Mouse (Mus musculus): ENCODE results near the gene Bcl2l14. TPM values are rescaled to one million over a fixed set of nuclear protein-coding genes. Genes with fewer than 3 reads are reported as not detected.

The Bcl2l14 gene
- total RNA-seq (2021), result not detected

DNA sequence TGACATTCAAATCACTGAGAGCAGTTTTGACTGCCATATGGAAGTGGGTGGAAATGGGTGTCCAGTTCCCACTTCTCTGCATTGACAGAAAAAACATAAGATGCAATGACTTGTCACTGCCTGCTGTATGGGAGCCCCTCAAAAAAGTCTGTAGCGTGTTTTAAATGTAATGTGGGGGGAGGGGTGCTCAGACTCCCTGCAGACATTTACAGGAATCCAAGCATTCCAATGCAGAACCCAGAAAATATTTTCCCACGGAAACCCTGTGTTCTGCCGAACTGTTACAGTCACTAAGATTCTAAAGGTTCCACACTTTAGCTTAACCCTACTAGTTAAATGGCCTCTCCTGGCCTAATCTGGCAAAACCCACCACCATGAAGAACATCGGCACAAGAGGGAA is at the start of gene Bcl2l14:
Gene Bcl2l14 (plus strand): TSS at position 301 of the 400 bp plus-strand sequence.
- no peak for DNase-seq (ENCODE audit: extremely low spot score in 1 of 2, low spot score in 1 of 2)

DNA sequence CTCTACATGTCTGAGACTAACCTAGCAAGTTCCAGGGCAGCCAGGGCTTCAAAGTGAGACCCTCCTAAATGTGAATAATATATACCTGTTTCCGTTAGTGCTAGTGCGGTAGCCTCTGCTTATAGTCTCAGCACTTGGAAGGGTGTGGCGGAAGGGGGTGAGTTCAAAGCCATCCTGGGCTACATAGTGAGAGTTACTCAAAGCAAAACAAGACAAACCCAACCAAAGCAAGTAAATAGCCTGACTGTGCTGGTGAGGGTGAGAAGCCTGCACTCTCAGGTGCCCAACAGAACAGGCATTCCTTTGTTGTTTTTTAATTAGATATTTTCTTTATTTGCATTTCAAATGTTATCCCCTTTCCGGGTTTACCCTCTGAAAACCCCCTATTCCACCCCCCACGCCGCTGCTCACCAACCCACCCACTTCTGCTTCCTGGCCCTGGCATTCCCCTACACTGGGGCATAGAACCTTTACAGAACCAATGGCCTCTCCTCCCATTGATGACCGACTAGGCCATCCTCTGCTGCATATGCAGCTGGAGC is 47.5 kb upstream of the Bcl2l14 start:
- no peak for DNase-seq (ENCODE audit: extremely low spot score in 1 of 2, low spot score in 1 of 2)

DNA sequence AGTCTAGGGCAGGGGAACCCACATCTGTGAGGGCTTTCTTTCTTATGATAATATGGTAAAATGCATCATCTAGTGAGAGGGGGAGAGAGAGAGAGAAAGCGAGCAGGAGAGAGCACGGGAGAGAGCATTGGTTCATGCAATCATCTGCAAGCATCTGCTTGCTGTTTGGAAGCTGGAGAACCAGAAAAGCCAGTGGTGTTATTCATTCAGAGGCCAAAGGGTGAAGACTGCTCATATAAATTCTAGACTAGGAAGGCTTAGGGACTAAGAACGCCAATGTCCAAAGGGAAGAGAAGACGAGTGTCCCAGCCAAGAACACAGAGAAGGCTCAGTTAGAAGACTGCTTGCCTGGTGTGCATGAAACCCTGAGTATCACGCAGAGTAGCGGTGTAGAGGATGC is 43.2 kb upstream of the Bcl2l14 start:
- no peak for DNase-seq (ENCODE audit: extremely low spot score in 1 of 2, low spot score in 1 of 2)

DNA sequence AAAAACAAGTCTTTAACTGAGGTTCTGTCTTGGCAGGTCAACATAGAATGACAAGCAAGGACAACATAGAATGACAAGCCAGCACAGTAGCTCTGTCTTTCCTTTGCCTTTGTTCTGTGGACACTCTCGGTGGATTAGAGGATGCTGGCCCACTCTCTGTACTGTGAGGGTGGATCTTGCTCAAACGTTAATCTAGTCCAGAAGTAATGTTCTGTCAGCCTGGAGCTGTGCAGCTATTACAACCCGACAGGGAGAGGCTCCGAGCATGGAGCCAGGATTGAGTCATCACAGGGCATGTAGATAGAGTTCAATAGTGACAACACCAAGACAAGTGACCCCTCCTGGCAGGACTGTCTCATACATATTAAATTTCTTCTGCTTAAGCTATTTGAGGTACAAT is 42.4 kb upstream of the Bcl2l14 start:
- DNase-seq (ENCODE audit: extremely low spot score in 1 of 2, low spot score in 1 of 2), result no peak

DNA sequence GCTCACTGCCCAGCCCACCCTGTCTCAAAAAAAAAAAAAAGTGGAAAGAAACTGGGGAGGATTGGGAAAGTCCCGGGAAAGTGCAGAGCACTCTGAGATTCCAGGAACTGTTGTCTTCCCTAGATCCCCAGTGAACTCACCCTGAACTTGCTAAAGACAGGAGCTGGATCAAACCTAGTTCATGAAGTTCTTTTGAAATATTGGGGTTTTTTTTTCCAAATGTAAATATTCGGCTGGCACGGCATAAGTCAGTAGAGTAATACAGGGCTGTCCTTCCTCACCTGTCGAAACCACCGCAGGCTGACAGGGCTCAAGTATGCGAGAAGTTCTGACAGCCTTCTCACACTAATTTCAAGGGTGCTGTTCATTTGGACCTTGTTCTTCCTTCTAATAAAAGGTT is 38.5 kb upstream of the Bcl2l14 start:
- no peak for DNase-seq (ENCODE audit: extremely low spot score in 1 of 2, low spot score in 1 of 2)

DNA sequence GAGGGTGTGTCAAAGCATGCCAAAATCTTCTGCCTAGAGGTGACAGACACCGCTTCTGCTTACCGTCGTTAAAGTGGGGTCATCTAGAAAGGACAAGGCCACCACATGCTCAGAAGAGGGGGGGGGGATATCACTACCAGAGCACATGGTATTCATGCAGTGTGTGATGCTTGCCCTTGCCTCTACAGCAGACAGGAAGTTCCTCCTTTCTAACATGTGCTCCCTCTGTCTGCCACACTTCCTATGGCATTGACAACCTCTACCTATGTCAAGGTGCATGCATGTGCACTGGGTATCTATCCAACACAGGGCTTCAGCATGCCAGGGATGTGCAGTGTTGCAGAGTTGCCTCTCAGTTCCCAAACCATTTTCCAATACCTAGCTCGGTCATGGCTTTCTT is 36.0 kb upstream of the Bcl2l14 start:
- no peak for DNase-seq (ENCODE audit: extremely low spot score in 1 of 2, low spot score in 1 of 2)

DNA sequence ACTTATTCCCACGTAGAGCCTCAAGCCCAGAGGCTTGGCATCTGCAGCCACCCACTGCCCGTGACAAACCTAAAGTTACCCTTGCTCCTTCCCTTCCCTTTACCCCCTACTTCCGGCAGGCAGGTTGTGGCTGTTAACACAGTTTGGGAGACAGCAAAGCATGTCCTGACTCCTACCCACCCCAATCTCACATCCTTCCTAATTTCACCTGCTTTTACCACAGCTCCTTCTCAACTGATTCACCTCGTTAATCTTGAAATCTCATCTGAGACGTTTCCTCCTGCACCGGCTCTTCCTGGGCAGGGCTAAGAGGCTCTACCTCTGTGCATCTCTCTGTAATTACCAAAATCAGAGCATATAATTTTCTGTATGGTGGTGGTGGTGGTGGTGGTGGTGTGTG is 31.5 kb upstream of the Bcl2l14 start:
- no peak for DNase-seq (ENCODE audit: extremely low spot score in 1 of 2, low spot score in 1 of 2)

DNA sequence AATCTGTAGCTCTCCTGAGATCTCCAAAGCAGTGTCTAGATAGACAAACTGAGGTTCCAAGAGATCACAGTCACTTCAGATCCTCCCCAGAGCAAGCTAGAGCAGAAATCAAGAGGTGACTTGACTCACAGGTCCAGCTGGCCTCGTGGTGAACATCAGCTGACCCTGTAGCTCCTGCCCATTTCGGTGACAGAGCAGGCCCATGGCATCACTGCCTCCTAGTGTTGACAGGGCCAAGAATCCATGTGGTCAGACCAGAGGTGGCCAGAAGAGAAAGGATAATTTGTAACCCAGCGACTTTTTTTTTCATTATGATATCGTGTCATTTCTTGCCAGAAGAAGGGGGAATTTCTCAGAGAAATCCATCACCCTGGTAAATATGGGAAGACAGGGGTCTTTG is 30.2 kb upstream of the Bcl2l14 start:
- no peak for DNase-seq (ENCODE audit: extremely low spot score in 1 of 2, low spot score in 1 of 2)

DNA sequence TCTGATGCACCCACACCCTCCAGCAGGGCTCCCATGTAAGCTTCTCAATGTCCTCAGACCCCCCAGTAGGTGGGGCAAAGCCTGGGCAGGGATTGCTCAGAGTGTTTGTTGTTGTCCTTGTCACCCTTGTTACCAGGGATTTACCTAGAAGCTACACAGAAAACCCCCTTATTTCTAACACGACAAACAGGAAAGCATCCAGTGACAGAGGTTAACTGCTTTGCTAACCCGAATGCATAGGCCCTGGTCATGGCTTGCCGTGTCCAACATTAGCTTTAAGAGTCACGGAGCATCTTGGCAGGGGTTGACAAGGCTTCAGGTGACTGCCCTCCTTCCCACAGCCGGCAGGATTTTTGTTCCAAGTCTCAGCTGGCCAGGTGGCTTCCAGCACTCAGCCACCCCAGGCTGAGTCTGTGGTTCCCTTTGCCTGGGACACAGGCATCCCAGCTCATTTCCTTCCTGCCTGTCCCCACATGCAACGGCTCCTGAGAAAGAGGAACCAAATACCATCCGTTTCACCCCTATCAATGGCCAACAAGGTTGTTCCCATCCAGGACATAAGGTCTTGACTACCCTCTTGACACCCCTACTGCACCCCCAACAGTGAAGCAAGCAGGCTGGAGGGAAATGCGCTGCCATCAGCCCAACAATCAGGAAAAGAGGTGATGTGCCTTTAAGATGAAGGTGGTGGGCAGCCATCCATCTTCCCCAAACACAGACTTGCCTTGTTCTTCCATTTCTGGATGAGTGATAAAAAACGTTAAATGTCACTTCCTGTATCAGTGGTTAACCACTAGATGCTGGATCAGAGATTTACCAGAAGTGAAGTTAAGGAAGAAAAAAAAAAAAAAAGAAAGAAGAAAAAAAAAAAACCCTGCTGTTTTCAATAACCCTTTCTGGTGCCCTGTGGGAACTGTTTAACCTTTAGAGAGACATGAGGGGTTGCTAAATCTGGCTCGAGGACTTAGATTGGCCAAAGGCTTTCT is 29.5 kb upstream of the Bcl2l14 start:
- no peak for DNase-seq (ENCODE audit: extremely low spot score in 1 of 2, low spot score in 1 of 2)

DNA sequence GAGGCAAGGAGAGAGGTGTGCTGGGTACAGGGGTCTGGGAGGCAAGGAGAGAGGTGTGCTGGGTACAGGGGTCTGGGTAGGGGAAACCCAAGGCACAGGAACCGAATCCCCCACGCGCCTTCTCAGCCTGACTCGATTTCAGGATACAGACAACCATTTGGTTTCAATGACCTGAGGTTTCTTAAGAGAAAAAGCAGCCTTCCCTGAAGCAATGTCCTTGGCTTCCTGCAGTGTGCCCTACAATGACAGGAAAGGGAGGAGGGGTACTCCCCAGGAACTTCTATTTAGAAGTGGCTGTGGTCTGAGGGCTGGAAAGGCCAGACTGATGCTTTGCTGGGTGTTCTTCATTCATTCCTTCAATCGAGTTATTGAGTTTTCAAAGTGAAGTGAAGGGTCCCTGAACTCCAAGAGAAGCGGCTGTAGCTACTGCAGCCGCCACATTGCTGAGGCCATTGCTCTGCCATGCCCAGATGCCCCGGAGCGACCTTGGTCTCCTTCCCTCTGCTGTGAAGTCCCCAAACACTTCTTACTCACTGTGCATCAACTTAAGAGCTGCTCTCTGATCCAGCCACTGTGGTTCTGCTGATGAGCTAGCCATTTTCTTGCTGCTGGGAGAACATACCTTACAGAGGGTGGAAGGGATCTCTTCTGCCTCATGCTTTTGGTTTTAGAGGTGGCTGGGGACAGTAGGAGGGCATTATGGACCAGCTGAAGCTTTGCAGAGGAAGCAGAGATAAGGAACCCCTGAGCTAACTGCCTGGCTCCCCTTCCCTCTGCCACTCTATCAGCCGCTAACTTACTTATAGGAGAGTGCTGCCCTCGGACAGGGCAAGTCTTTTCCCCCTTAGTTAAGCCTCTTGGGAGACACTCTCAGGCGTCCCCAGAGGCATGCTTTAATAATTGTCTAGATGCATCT is 28.5 kb upstream of the Bcl2l14 start:
- no peak for DNase-seq (ENCODE audit: extremely low spot score in 1 of 2, low spot score in 1 of 2)

DNA sequence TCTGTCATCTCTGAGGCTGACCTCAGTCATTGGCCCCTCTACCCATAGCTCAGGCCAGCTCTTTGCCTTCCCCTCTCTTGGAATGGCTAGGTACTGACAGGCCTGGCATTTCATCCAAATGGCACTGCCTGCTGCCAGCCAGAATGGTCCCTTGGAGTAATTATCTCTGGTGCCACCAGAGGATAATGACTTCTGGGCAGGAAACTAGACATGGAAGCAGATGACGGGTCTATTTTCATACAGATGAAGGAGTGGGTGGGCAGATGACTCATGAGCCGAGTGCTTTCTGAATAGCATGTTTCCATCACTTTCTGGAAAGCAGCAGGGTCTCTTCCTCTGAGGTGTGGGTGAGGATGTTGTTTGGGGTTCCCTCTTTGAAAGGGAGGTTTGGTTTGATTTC is 23.2 kb upstream of the Bcl2l14 start:
- DNase-seq (ENCODE audit: extremely low spot score in 1 of 2, low spot score in 1 of 2), result no peak

DNA sequence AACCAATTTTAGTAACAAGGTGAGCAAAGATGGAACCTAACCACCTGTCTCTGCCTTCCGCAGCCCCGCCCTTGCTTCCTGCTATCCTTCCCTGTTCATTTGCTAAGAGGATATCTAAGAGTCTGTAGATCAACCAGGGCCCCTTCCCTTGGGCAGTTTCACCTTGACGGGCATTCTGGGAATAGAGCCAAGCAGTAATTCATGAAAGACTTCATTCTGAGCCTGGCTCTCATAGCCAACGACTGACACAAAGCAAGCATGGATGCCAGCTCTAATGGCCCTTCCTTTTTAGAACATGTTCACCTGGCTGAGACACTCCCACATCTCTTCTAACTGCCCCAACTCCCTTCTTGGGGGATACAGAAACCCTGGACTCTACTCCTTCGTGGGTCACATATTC is 18.9 kb upstream of the Bcl2l14 start:
- DNase-seq (ENCODE audit: extremely low spot score in 1 of 2, low spot score in 1 of 2), result no peak

DNA sequence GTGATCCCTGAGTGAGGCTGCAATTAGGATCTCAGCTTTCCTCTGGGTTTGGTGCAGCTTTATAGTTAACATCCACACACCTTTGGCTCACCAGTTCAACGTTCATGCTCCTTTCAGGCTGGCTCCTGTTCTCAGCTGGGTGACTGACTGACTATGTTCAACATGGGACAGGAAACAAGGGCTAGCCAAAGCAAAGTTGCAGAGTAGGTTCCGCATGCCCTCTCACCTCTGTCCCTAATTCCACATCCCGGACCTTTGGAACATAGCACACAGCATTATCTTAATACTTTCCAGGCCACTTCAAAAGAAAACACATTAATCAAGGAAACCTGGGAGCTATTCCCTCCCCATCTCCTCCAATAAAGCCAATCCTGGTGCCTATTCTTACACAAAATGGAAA is 18.3 kb upstream of the Bcl2l14 start:
- no peak for DNase-seq (ENCODE audit: extremely low spot score in 1 of 2, low spot score in 1 of 2)

DNA sequence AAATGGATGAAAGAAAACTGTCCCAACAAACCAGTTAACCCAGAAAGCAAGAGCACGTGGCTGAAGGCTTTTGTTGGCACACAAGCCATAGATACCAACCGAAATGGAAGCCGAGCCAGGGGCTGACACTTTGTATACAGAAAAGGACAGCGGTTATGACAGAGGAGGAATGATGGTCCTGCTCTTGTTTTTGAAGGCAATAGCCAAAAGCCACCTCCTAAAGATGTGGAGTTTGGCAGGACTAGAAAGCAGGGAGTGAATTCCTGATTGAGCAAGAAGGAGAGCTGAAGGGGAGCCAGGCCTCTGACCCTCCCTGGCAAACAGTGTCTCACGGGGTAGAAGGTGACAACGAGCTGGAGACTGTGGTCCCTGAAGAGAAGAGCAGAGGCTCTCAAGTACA is 14.7 kb upstream of the Bcl2l14 start:
- DNase-seq (ENCODE audit: extremely low spot score in 1 of 2, low spot score in 1 of 2), result no peak

DNA sequence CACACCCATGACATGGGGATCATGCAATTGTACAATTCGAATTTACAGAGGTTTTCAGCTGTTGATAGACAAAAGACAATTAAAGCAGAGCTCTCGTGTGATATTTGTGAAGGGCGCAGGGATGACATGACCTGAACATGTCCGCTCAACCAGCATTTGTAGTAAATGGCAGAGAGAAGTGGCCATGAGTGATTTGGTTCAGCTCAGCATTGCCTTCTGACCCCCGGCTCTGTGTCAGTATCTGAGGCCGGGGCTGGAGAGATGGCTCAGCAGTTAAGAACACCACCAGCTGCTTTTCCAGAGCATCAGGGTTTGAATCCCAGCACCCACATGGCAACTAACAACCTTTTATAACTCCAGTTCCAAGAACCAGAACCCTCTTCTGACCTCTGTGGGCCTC is 10.2 kb upstream of the Bcl2l14 start:
- no peak for DNase-seq (ENCODE audit: extremely low spot score in 1 of 2, low spot score in 1 of 2)

DNA sequence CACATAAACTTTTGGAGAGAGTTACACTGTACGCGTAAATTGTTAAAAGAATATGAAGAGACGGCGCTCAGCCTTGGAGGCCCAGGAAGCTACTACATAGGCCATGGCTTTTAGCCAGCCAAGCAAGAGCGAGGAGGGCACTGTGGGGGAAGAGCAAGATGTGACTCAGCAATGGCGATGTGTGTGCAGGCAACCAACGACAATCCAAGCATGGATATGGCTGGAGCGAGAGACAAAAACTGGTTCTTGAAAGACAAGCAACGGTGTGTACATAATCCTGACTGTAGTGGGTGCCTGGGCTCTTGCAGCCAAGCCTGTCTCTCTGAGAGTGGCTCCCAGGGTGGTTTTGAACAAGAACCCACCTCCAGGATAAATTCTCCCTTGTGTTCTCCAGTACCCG is 8.7 kb upstream of the Bcl2l14 start:
- DNase-seq (ENCODE audit: extremely low spot score in 1 of 2, low spot score in 1 of 2), result no peak

DNA sequence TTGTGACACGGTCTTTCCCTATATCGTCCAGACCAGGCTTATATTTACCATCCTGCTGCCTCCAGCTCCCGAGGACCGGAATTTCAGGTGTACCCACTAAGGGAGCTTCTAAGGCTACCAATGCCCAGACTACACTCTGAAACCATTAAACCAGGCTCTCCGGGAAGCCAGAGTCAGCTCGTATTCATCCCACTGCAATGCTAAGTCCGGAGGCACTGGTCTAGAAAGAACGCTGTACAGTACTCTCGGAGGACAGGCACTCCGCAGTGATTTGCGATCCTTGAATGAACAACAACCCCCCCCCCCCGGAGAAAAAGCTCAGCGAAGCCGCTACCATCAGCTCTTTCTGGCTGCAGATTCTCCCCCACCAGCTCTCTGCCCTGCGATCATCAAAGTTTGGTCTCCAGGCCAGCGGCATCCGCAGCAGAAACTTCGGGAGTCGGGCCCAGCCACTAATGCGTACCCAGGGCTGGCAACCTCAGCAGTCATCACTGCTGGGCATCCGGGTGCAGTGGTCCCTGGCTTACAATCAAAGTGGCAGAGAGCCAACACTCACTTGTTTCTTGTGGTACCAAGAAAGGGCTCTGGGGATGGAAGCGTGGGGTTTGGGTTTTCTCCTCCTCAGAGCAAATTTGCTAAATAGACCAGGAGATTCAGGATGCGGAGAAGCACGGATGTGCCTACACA is 7.6 kb upstream of the Bcl2l14 start:
- peak in 1 of 2 experiments; percentile 7 for DNase-seq (ENCODE audit: extremely low spot score in 1 of 2, low spot score in 1 of 2)

DNA sequence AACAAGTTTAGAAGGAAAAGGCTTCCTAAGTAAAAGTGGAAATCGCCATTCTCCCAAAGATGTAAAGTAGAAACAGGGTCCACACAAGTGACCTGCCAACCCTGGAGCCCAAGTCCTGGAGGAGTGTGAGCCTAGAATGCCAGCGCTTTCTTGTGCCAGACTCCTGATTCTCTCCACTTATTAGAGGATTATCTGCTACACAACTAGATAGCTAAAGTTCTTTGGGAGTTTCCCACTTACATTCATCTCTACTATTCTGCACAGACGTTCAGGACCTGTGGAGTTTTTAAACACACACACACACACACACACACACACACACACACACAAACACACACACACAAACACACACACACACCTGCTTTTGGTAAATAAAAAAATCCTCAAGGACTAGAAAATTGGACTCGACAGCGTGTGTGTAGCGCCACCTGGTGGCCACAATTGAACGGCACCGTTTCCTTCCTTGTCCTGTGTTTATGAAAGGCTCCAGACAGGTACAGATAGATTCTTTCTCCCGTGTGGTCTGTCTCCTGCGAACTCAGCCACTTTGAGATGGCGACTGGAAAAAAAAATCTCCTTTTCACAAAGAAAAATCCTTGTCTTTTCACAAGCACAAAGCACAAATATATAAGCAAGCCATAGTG is 6.7 kb upstream of the Bcl2l14 start:
- DNase-seq (ENCODE audit: extremely low spot score in 1 of 2, low spot score in 1 of 2), result peak; percentile 78 to 94

DNA sequence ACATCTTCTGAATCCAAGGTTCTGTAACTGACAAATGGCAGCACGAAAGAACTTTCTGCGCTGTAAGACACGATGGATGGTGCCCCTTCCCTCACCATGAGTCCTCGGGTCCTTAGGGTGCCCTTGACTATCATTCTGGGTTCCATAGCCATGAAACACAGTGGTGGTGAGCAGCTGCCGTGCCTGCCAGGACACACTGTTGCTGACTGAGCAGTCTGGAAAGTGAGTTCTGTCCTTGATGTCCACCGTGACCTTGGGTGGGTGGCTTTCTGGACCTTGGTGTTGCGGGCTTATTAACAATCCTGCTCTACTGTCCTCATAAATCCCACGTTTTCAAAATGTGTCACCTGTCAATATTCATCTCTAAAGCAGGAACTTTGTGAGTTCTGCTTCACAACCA is 6.2 kb upstream of the Bcl2l14 start:
- no peak for DNase-seq (ENCODE audit: extremely low spot score in 1 of 2, low spot score in 1 of 2)

DNA sequence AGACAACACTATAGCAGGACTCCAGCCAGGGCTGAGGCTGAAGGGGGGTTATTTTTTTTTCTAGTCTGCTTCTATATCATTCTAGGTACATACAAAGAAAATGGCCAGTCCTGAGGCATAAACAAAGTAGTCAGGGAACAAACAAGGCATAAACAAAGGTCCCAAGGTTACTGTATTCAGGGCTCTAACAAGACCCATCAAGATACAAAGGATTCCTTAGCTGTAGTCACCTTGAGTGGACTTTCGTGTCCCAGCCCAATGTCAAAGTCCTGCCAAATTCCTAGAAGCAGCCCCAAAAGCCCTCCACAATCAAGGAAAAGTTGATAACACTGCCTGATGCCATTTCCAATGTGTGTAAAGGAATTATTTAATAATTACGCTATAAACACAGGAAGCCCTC is 5.3 kb upstream of the Bcl2l14 start:
- DNase-seq (ENCODE audit: extremely low spot score in 1 of 2, low spot score in 1 of 2), result no peak

Data from layer of hippocampus, postnatal 25 days (tissue).